Mouse (Mus musculus) lung, postnatal 25 days (tissue): ENCODE results near the gene Stau1.

Experiments
- DNase-seq: peaks from one replicate; pipeline ENCODE4 v3.0.0; 2022; ENCODE audit warnings: low spot score

Stau1 gene

DNA sequence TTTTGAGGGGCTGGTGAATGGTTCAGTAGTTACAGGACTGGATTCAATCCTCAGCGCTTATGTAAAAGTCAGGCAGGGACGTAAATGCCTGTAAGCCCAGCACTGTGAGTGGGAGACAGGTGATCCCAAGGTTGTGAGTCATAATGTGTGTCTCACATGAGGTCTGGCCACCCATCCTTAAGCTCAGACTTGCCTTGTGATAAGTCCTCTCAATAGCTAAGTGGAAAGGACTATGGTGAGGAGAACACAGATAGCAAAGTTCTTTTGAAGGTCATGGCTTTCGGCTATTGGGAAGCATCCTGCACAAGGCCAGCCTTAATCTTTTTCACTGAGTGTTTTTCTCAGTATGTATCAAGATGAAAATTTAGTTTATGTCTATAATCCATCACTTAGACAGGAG is 86.4 kb downstream of the Stau1 start:
- DNase-seq, result no peak

- DNase-seq, result peak; percentile 10
Measured at GRCm38 (mm10) chr2:166906523-166907182, 89.4 kb downstream of the Stau1 start.

- DNase-seq, result peak; percentile 96
Measured at GRCm38 (mm10) chr2:166905711-166906522, 90.2 kb downstream of the Stau1 start, which contains the start of gene Cse1l. TSS of gene Cse1l (plus strand) at chr2:166906040.

DNA sequence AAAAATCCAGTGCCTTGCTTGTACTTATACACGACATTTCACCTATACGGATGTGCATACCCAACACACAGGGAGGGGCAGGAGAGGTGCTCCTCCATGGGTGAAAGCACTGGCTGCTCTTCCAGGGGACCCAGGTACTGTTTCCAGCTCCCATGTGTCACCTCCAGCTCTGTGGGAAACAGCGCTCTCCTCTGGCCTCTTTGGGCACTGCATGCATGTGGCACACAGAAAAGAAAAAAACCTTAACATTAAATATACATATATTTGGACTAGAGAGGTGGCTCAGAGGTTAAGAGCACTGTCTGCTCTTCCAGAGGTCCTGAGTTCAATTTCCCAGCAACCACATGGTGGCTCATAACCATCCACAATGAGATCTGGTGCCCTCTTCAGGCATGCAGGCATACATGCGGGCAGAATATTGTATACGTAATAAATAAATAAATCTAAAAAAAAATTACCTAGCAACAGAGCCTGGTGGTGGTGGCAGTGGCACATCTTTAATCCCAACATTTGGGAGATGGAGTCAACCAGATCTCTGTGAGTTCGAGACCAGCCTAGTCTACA is 92.3 kb downstream of the Stau1 start:
- DNase-seq, result no peak

DNA sequence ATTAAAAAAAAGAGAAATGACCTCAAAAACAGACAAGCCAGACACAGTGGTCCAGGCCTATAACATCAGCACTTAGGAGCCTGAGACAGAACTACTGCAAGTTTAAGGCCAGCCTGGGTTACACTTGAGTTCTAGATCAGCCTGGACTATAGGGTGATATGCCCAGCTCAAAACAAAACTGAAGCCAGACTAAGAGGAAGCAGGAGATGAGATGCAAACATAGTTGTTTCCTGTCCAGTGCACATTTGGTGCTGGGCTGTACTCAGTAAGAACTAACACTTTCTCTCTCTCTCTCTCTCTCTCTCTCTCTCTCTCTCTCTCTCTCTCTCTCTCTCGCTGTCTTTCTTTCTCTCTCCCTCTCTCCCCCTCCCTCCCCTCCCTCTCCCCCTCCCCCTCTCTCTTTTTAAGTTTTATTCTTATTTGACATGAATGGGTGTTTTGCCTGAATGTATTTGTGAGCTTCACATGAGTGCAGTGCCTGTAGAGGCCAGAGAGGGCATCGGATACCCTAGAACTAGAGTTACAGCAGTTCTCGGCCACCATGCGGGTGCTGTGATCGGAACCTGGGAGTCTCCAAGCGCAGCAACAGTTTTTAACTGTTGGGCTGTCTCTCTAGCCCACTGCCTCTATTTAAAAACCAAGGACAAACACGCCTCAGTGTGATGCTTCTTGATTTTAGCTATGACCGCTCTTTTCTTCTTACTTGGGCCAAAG is 95.2 kb downstream of the Stau1 start:
- DNase-seq, result no peak

DNA sequence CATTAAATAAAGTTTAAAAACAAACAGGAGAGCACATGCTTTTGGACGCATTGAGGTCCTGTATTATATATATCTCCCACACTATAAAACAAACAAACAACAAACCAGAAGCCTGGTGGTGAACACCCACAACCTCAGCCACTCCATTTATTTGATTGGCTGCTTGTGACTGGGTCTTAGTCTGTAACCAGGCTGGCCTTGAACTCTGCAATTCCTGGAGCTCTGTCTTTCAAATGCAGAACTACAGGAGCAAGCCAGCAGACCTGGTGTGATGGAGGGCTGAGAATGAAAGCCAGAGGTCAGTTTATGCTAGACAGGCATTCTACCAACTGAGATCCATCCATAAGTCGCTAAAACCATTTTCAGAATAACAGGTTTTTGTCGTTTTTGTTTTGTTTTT is 96.4 kb downstream of the Stau1 start:
- no peak for DNase-seq

- no peak for DNase-seq
Measured at GRCm38 (mm10) chr2:166899161-166899560, 96.9 kb downstream of the Stau1 start.
